Mouse (Mus musculus): Measurements from ENCODE around the gene Gpcpd1. TPM values are rescaled to one million over a fixed set of nuclear protein-coding genes. Genes with fewer than 3 reads are reported as not detected.

Gpcpd1 gene
- total RNA-seq, 1 experiment from 2014 or later = 36.2 TPM

DNA sequence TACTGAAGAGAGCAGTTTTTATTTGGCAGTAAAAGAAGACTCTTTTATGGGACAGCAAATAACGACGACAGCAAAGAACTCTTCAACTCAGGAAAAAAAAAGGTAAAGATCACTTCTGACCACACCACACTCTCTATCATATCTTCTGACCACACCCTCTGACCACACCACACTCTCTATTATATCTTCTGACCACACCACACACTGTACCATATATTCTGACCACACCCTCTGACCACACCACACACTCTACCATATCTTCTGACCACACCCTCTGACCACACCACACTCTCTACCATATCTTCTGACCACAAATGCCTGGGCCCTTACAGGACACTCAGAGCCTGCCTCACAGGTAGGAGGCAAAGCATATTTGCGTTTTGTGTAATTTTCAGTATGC lies 106.0 kb downstream of the Gpcpd1 start:
- DNase-seq = no peak

Other genes with a start within 250 kb of the Gpcpd1 start
- not detected in 2 replicates for gene Prokr2, start 202.3 kb downstream of the Gpcpd1 start, total RNA-seq (2021)
- 8.5 and 9.4 TPM in 2 replicates for gene Shld1, start 99.2 kb upstream of the Gpcpd1 start, total RNA-seq (2021)
- 1,709 and 1,883 TPM in 2 replicates for gene Chgb, start 193.5 kb upstream of the Gpcpd1 start, total RNA-seq (2021)
- gene Trmt6, start 228.3 kb upstream of the Gpcpd1 start, total RNA-seq (2021) = 17.6 and 21.8 TPM in 2 replicates
- 3.3 and 4.4 TPM in 2 replicates for gene Mcm8, start 228.4 kb upstream of the Gpcpd1 start, total RNA-seq (2021)